Mouse (Mus musculus): ENCODE results near the gene Tnnt1. TPM values are rescaled to one million over a fixed set of nuclear protein-coding genes. Genes with fewer than 3 reads are reported as not detected.

Tnnt1 gene
- polyA plus RNA-seq, 2 experiments = 238 to 300 TPM

DNA sequence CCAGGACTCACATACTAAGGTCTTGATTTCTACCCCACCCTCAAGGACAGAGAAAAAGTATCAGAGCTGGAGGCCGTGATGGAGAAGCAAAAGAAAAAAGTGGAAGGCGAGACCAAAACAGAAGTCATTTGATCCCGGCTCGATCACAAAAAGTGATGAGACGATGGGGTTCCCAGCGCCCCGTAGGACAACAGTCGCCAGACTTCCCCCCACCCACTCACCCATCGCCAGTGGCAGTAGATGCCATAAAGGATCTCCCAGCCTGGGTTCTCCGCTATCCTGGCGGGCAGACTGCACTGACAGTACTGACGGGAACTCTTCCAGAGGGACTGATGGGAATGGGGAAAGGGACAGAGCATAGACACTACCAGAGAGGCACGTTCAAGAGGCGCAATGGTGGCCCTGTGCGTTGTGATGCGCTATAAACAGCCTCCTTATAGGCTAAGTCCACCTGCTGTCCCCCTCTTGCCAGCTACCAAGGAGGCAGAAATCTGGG is 37.3 kb downstream of the Tnnt1 start:
- ATAC-seq (ENCODE audit: low FRiP score, low read depth) (no peak), DNase-seq (ENCODE audit: low spot score) (no peak)
- peaks cover 25% of the 10 kb centered on the region for H3K36me3 ChIP-seq (ENCODE audit: control insufficient read depth, insufficient read depth, low read length)
- H3K4me2 ChIP-seq (replicated peaks; ENCODE audit: low read depth, low read length, severe bottlenecking) = peak overlapping the region; percentile 70
- peaks cover 11% of the 10 kb centered on the region for H3K4me1 ChIP-seq (ENCODE audit: control insufficient read depth, insufficient read depth, low read length)
- H3K27me3 ChIP-seq (ENCODE audit: control insufficient read depth, insufficient read depth, low read length) = peaks cover 11% of the 10 kb centered on the region; the same call in 1 of the 2 replicates
- no peak for TF ChIP-seq POLR2A (IDR thresholded peaks at IDR 0.05; ENCODE audit: borderline replicate concordance, extremely low read depth, insufficient read depth, insufficient read length)
- peak overlapping the region; percentile 43 for H3K4me3 ChIP-seq (replicated peaks; ENCODE audit: low read length)
- WGBS = 1% methylated on average over 16 of the region's 16 CpGs
- peak overlapping the region; percentile 44 for H3K9ac ChIP-seq (ENCODE audit: low read depth, low read length, severe bottlenecking)
- H3K27ac ChIP-seq (replicated peaks; ENCODE audit: low read depth, low read length) = peak overlapping the region; percentile 84
- H3K9me3 ChIP-seq (ENCODE audit: control insufficient read depth, low read length) = no peaks in the 10 kb centered on the region

GRCm38 (mm10) chr7:4478021-4478795 is 38.0 kb downstream of the Tnnt1 start:
- Histone ChIP-seq H3K4me3 (replicated peaks; ENCODE audit: low read length) (peak overlapping the region; percentile 43), H3K27ac (replicated peaks; ENCODE audit: low read depth, low read length) (peak overlapping the region; percentile 84), H3K9ac (ENCODE audit: low read depth, low read length, severe bottlenecking) (peak overlapping the region; percentile 55), H3K4me1 (ENCODE audit: control insufficient read depth, insufficient read depth, low read length) (peaks cover 11% of the 10 kb centered on the region), H3K27me3 (ENCODE audit: control insufficient read depth, insufficient read depth, low read length) (peaks cover 14% of the 10 kb centered on the region; the same call in 1 of the 2 replicates), H3K4me2 (replicated peaks; ENCODE audit: low read depth, low read length, severe bottlenecking) (peak overlapping the region; percentile 70), H3K9me3 (ENCODE audit: control insufficient read depth, low read length) (no peaks in the 10 kb centered on the region), H3K36me3 (ENCODE audit: control insufficient read depth, insufficient read depth, low read length) (peaks cover 18% of the 10 kb centered on the region)
- ATAC-seq (ENCODE audit: low FRiP score, low read depth) (peak; percentile 96), DNase-seq (ENCODE audit: low spot score) (peak; percentile 93)
- peak; percentile 76; the same call in 1 of the 2 replicates for TF ChIP-seq POLR2A (IDR thresholded peaks at IDR 0.05; ENCODE audit: borderline replicate concordance, extremely low read depth, insufficient read depth, insufficient read length)
- under 1% methylated on average over 39 of the region's 39 CpGs for WGBS

DNA sequence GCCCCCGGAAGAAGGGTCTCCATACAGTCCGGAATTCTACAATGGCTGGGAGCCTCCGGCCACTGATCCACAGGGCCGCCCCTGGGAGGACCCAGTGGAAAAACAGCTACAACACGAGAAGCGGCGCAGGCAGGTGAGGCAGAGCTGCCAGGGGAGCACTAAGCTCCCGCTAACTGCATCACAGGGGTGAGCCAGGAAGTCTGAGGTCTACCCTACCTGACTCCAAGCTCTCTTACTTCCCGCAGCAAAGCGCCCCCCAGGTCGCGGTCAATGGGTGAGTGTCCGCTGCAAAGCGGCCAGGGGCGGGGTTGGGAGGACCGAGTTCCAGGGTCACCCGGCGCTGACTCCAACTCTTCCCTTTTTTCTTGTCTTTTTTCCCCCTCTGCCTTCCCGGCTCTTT is 42.2 kb downstream of the Tnnt1 start:
- Histone ChIP-seq H3K36me3 (ENCODE audit: control insufficient read depth, insufficient read depth, low read length) (no peaks in the 10 kb centered on the region), H3K4me3 (replicated peaks; ENCODE audit: low read length) (no peak overlapping the region), H3K4me1 (ENCODE audit: control insufficient read depth, insufficient read depth, low read length) (peaks cover 12% of the 10 kb centered on the region), H3K27ac (replicated peaks; ENCODE audit: low read depth, low read length) (no peak overlapping the region), H3K4me2 (replicated peaks; ENCODE audit: low read depth, low read length, severe bottlenecking) (no peak overlapping the region), H3K9me3 (ENCODE audit: control insufficient read depth, low read length) (no peaks in the 10 kb centered on the region), H3K27me3 (ENCODE audit: control insufficient read depth, insufficient read depth, low read length) (peaks cover 40% of the 10 kb centered on the region), H3K9ac (ENCODE audit: low read depth, low read length, severe bottlenecking) (0 out of 2 replicates have a peak overlapping the region, but pooled peaks have one; percentile 28)
- 13% methylated on average over 18 of the region's 19 CpGs for WGBS
- ATAC-seq (ENCODE audit: low FRiP score, low read depth) (no peak), DNase-seq (ENCODE audit: low spot score) (no peak)
- TF ChIP-seq POLR2A (IDR thresholded peaks at IDR 0.05; ENCODE audit: borderline replicate concordance, extremely low read depth, insufficient read depth, insufficient read length) = no peak

- Histone ChIP-seq H3K9ac (ENCODE audit: low read depth, low read length, severe bottlenecking) (peak overlapping the region; percentile 39; the same call in 1 of the 2 replicates), H3K27ac (replicated peaks; ENCODE audit: low read depth, low read length) (no peak overlapping the region), H3K4me1 (ENCODE audit: control insufficient read depth, insufficient read depth, low read length) (peaks cover 6% of the 10 kb centered on the region; the same call in 1 of the 2 replicates), H3K27me3 (ENCODE audit: control insufficient read depth, insufficient read depth, low read length) (peaks cover 40% of the 10 kb centered on the region), H3K4me3 (replicated peaks; ENCODE audit: low read length) (peak overlapping the region; percentile 39), H3K4me2 (replicated peaks; ENCODE audit: low read depth, low read length, severe bottlenecking) (peak overlapping the region; percentile 74), H3K36me3 (ENCODE audit: control insufficient read depth, insufficient read depth, low read length) (no peaks in the 10 kb centered on the region), H3K9me3 (ENCODE audit: control insufficient read depth, low read length) (no peaks in the 10 kb centered on the region)
- ATAC-seq (ENCODE audit: low FRiP score, low read depth) = peak; percentile 84
- 1% methylated on average over 24 of the region's 24 CpGs for WGBS
- peak; percentile 81 for DNase-seq (ENCODE audit: low spot score)
- no peak for TF ChIP-seq POLR2A (IDR thresholded peaks at IDR 0.05; ENCODE audit: borderline replicate concordance, extremely low read depth, insufficient read depth, insufficient read length)
Measured at GRCm38 (mm10) chr7:4471179-4471555, 45.0 kb downstream of the Tnnt1 start.

DNA sequence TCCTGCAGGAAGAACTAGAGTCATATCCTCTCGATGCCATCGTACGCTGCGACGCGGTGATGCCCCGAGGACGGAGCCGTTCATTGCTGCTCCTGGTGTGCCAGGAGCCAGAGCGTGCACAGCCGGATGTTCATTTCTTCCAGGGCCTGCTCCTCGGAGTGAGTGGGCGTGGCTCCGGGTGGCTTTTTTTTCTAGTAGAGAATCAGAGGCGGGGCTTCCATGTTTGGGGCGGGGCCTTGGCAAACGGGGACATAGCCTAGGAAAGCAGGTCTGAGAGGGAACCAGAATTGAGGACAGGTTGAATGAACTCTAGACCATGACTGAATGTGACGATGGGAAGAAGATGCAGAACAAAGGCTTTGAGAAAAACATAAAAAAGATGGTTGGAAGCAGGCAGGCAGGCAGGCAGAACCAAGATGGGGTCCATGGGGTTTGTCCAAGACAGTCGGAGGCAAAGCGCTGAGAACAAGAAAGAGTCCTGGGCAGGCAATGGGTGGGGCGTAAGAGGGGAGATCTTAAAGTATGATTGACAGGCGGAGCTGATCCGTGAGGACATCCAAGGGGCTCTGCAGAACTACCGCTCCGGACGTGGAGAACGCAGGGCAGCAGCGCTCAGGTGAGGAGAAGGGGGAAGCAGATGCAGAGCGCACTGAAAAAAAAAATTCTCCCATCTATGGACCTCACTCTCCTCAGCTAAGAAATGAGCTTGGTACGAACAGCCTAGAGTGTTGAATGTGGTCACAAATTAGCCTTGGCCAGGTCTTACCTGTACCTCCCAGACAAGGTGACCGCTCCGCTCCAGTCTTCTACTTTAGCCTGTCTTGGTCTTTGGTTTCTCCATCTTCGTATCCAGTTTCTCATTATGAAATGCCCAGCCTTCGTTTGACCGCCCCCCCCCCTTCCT is 45.7 kb downstream of the Tnnt1 start:
- peak overlapping the region; percentile 39 for H3K4me3 ChIP-seq (replicated peaks; ENCODE audit: low read length)
- H3K36me3 ChIP-seq (ENCODE audit: control insufficient read depth, insufficient read depth, low read length) = no peaks in the 10 kb centered on the region
- 0 out of 2 replicates have a peak, but pooled peaks have one; percentile 35 for ATAC-seq (ENCODE audit: low FRiP score, low read depth)
- H3K4me1 ChIP-seq (ENCODE audit: control insufficient read depth, insufficient read depth, low read length) = peaks cover 6% of the 10 kb centered on the region; the same call in 1 of the 2 replicates
- TF ChIP-seq POLR2A (IDR thresholded peaks at IDR 0.05; ENCODE audit: borderline replicate concordance, extremely low read depth, insufficient read depth, insufficient read length) = no peak
- WGBS = 2% methylated on average over 35 of the region's 35 CpGs
- H3K9me3 ChIP-seq (ENCODE audit: control insufficient read depth, low read length) = no peaks in the 10 kb centered on the region
- H3K27ac ChIP-seq (replicated peaks; ENCODE audit: low read depth, low read length) = no peak overlapping the region
- H3K9ac ChIP-seq (ENCODE audit: low read depth, low read length, severe bottlenecking) = peak overlapping the region; percentile 39
- peak overlapping the region; percentile 74 for H3K4me2 ChIP-seq (replicated peaks; ENCODE audit: low read depth, low read length, severe bottlenecking)
- peaks cover 40% of the 10 kb centered on the region for H3K27me3 ChIP-seq (ENCODE audit: control insufficient read depth, insufficient read depth, low read length)
- DNase-seq (ENCODE audit: low spot score) = peak; percentile 49
